Mouse (Mus musculus) intestine, embryonic 15.5 days (tissue): ENCODE measurements at regions not wholly inside any gene's neighbourhood (a gene's known extent, or its start where the extent isn't known, plus 50 kb on each side); places are given as distances from the start of the nearest gene placed in this dataset.

ENCODE experiments used
- ATAC-seq: fragments of 200-750 bp; cut with Nextera tagmentation; 2 replicates; pipeline ENCODE4 v1.8.0; 2017; ENCODE audit warnings: moderate TSS enrichment, moderate library complexity
- H3K27ac ChIP-seq: fragments of 300-500 bp; sonication (generic); 2 replicates; pipeline ENCODE4 v1.5.1; 2015; ENCODE audit warnings: mild to moderate bottlenecking, inconsistent platforms
- H3K27me3 ChIP-seq: fragments of 300-500 bp; sonication (generic); replicated peaks from 2 replicates; pipeline ENCODE4 v1.6.1; 2015; ENCODE audit warnings: inconsistent platforms
- H3K36me3 ChIP-seq: fragments of 300-500 bp; sonication (generic); 2 replicates; pipeline ENCODE4 v1.6.1; 2015; ENCODE audit warnings: inconsistent platforms
- H3K4me1 ChIP-seq: fragments of 300-500 bp; sonication (generic); replicated peaks from 2 replicates; pipeline ENCODE4 v1.6.1; 2015; ENCODE audit warnings: inconsistent platforms
- H3K4me2 ChIP-seq: fragments of 300-500 bp; sonication (generic); replicated peaks from 2 replicates; pipeline ENCODE4 v1.6.1; 2015; ENCODE audit warnings: mild to moderate bottlenecking, inconsistent platforms
- H3K4me3 ChIP-seq: fragments of 300-500 bp; sonication (generic); replicated peaks from 2 replicates; pipeline ENCODE4 v1.5.1; 2015; ENCODE audit warnings: inconsistent platforms
- H3K9ac ChIP-seq: fragments of 300-500 bp; sonication (generic); 2 replicates; pipeline ENCODE4 v1.6.1; 2015; ENCODE audit warnings: inconsistent platforms
- H3K9me3 ChIP-seq: fragments of 300-500 bp; sonication (generic); 2 replicates; pipeline ENCODE4 v1.6.1; 2016; ENCODE audit warnings: inconsistent platforms
- WGBS: fragments of 180-500 bp; shearing (Covaris S2); methylation state at CpG from one replicate; pipeline ENCODE4 v1.1.7; 2015; 5-methylcytosine and 5-hydroxymethylcytosine counted together

GRCm38 (mm10) chr16:52818976-52819375 lies 365.1 kb upstream of the Alcam start:
- H3K4me2 ChIP-seq, result no peak overlapping the region
- no peak overlapping the region for H3K9ac ChIP-seq
- H3K4me3 ChIP-seq, result no peak overlapping the region
- ATAC-seq, result no peak
- no peaks in the 10 kb centered on the region for H3K4me1 ChIP-seq
- 74% methylated on average over 1 of the region's 1 CpGs for WGBS
- no peaks in the 10 kb centered on the region for H3K9me3 ChIP-seq
- no peaks in the 10 kb centered on the region for H3K36me3 ChIP-seq
- no peaks in the 10 kb centered on the region for H3K27me3 ChIP-seq
- no peak overlapping the region for H3K27ac ChIP-seq

GRCm38 (mm10) chr16:52811219-52811618 lies 357.3 kb upstream of the Alcam start:
- WGBS, result 78% methylated on average over 3 of the region's 3 CpGs
- H3K9ac ChIP-seq, result no peak overlapping the region
- H3K9me3 ChIP-seq, result no peaks in the 10 kb centered on the region
- no peak for ATAC-seq
- no peak overlapping the region for H3K27ac ChIP-seq
- no peak overlapping the region for H3K4me2 ChIP-seq
- H3K4me3 ChIP-seq, result no peak overlapping the region
- no peaks in the 10 kb centered on the region for H3K27me3 ChIP-seq
- no peaks in the 10 kb centered on the region for H3K36me3 ChIP-seq
- H3K4me1 ChIP-seq, result no peaks in the 10 kb centered on the region

- H3K27ac ChIP-seq, result no peak overlapping the region
- H3K4me3 ChIP-seq, result no peak overlapping the region
- no peaks in the 10 kb centered on the region for H3K36me3 ChIP-seq
- H3K27me3 ChIP-seq, result no peaks in the 10 kb centered on the region
- no peaks in the 10 kb centered on the region for H3K4me1 ChIP-seq
- H3K4me2 ChIP-seq, result no peak overlapping the region
- no peak overlapping the region for H3K9ac ChIP-seq
- H3K9me3 ChIP-seq, result no peaks in the 10 kb centered on the region
- no peak for ATAC-seq
Measured at GRCm38 (mm10) chr16:52804365-52804764, 350.5 kb upstream of the Alcam start.

- Histone ChIP-seq H3K4me1 (no peaks in the 10 kb centered on the region), H3K27me3 (no peaks in the 10 kb centered on the region), H3K4me2 (no peak overlapping the region), H3K9me3 (no peaks in the 10 kb centered on the region), H3K36me3 (no peaks in the 10 kb centered on the region), H3K9ac (no peak overlapping the region), H3K4me3 (no peak overlapping the region), H3K27ac (no peak overlapping the region)
- 67% methylated on average over 4 of the region's 4 CpGs for WGBS
- no peak for ATAC-seq
Measured at GRCm38 (mm10) chr16:52799715-52800392, 346.0 kb upstream of the Alcam start.

GRCm38 (mm10) chr16:52795184-52795583 lies 341.3 kb upstream of the Alcam start:
- no peaks in the 10 kb centered on the region for H3K4me1 ChIP-seq
- H3K9me3 ChIP-seq, result no peaks in the 10 kb centered on the region
- H3K27me3 ChIP-seq, result no peaks in the 10 kb centered on the region
- no peak for ATAC-seq
- H3K36me3 ChIP-seq, result no peaks in the 10 kb centered on the region
- H3K27ac ChIP-seq, result no peak overlapping the region
- no peak overlapping the region for H3K4me3 ChIP-seq
- no peak overlapping the region for H3K9ac ChIP-seq
- H3K4me2 ChIP-seq, result no peak overlapping the region
- 90% methylated on average over 1 of the region's 1 CpGs for WGBS

- H3K36me3 ChIP-seq, result no peaks in the 10 kb centered on the region
- no peak overlapping the region for H3K4me3 ChIP-seq
- no peaks in the 10 kb centered on the region for H3K9me3 ChIP-seq
- no peak overlapping the region for H3K4me2 ChIP-seq
- H3K9ac ChIP-seq, result no peak overlapping the region
- 72% methylated on average over 1 of the region's 1 CpGs for WGBS
- no peaks in the 10 kb centered on the region for H3K27me3 ChIP-seq
- no peak for ATAC-seq
- no peaks in the 10 kb centered on the region for H3K4me1 ChIP-seq
- H3K27ac ChIP-seq, result no peak overlapping the region
Measured at GRCm38 (mm10) chr16:52789946-52790345, 336.1 kb upstream of the Alcam start.

GRCm38 (mm10) chr16:52747744-52748143 lies 293.9 kb upstream of the Alcam start:
- 85% methylated on average over 3 of the region's 3 CpGs for WGBS
- no peak overlapping the region for H3K27ac ChIP-seq
- H3K9me3 ChIP-seq, result no peaks in the 10 kb centered on the region
- H3K27me3 ChIP-seq, result no peaks in the 10 kb centered on the region
- H3K4me2 ChIP-seq, result no peak overlapping the region
- H3K9ac ChIP-seq, result no peak overlapping the region
- ATAC-seq, result no peak
- no peak overlapping the region for H3K4me3 ChIP-seq
- H3K4me1 ChIP-seq, result no peaks in the 10 kb centered on the region
- H3K36me3 ChIP-seq, result no peaks in the 10 kb centered on the region

GRCm38 (mm10) chr16:52746186-52746585 lies 292.3 kb upstream of the Alcam start:
- WGBS, result 56% methylated on average over 3 of the region's 3 CpGs
- no peak for ATAC-seq
- H3K4me2 ChIP-seq, result no peak overlapping the region

GRCm38 (mm10) chr16:52744720-52745119 lies 290.8 kb upstream of the Alcam start:
- 76% methylated on average over 5 of the region's 5 CpGs for WGBS
- ATAC-seq, result no peak

More at GRCm38 (mm10) chr16:52746186-52746585, 292.3 kb upstream of the Alcam start:
- no peaks in the 10 kb centered on the region for H3K27me3 ChIP-seq
- no peaks in the 10 kb centered on the region for H3K36me3 ChIP-seq
- H3K27ac ChIP-seq, result no peak overlapping the region
- H3K9me3 ChIP-seq, result no peaks in the 10 kb centered on the region
- no peak overlapping the region for H3K4me3 ChIP-seq
- no peaks in the 10 kb centered on the region for H3K4me1 ChIP-seq
- no peak overlapping the region for H3K9ac ChIP-seq

GRCm38 (mm10) chr16:52742166-52742565 lies 288.3 kb upstream of the Alcam start:
- Histone ChIP-seq H3K9me3 (no peaks in the 10 kb centered on the region), H3K36me3 (no peaks in the 10 kb centered on the region), H3K27me3 (no peaks in the 10 kb centered on the region), H3K9ac (no peak overlapping the region), H3K4me1 (no peaks in the 10 kb centered on the region), H3K27ac (no peak overlapping the region), H3K4me2 (no peak overlapping the region), H3K4me3 (no peak overlapping the region)
- ATAC-seq, result no peak
- 67% methylated on average over 3 of the region's 3 CpGs for WGBS

More at GRCm38 (mm10) chr16:52744720-52745119, 290.8 kb upstream of the Alcam start:
- Histone ChIP-seq H3K9me3 (no peaks in the 10 kb centered on the region), H3K4me1 (no peaks in the 10 kb centered on the region), H3K36me3 (no peaks in the 10 kb centered on the region), H3K27me3 (no peaks in the 10 kb centered on the region), H3K9ac (no peak overlapping the region), H3K4me2 (no peak overlapping the region), H3K27ac (no peak overlapping the region), H3K4me3 (no peak overlapping the region)

GRCm38 (mm10) chr16:52726120-52726844 lies 272.4 kb upstream of the Alcam start:
- Histone ChIP-seq H3K27me3 (no peaks in the 10 kb centered on the region), H3K9ac (no peak overlapping the region), H3K4me1 (no peaks in the 10 kb centered on the region), H3K9me3 (no peaks in the 10 kb centered on the region), H3K27ac (no peak overlapping the region), H3K4me2 (no peak overlapping the region), H3K36me3 (no peaks in the 10 kb centered on the region), H3K4me3 (no peak overlapping the region)
- no peak for ATAC-seq
- WGBS, result 86% methylated on average over 3 of the region's 3 CpGs

- no peaks in the 10 kb centered on the region for H3K27me3 ChIP-seq
- no peak overlapping the region for H3K27ac ChIP-seq
- H3K4me3 ChIP-seq, result no peak overlapping the region
- H3K4me2 ChIP-seq, result no peak overlapping the region
- no peaks in the 10 kb centered on the region for H3K4me1 ChIP-seq
- no peak for ATAC-seq
- no peaks in the 10 kb centered on the region for H3K36me3 ChIP-seq
- no peaks in the 10 kb centered on the region for H3K9me3 ChIP-seq
- WGBS, result 79% methylated on average over 1 of the region's 1 CpGs
- no peak overlapping the region for H3K9ac ChIP-seq
Measured at GRCm38 (mm10) chr16:52718231-52718932, 264.5 kb upstream of the Alcam start.
